Mouse (Mus musculus): ENCODE measurements at regions not wholly inside any gene's neighbourhood (a gene's known extent, or its start where the extent isn't known, plus 50 kb on each side); places are given as distances from the start of the nearest gene placed in this dataset.

DNA sequence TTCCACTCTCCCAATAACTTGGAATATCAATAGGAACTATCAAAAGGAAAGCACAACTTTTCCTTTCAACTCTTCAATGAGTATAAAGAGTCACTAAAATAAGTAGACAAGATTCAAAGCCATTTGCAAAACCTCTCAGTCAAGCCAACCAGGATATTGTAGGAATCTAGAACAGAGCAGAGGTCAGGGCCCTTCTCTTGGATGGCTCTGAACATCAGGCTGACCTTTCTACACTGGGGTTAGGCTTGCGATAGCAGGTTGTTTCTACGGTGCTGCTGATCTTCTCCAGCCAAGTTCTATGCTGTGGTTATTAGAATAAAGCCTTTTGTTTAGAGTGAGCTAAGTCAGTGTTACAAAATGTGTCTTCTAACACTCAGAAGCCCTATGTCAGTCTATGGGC lies 658.6 kb downstream of the Ofcc1 start:
- TF ChIP-seq CTCF (conservative IDR thresholded peaks at IDR 0.05; ENCODE audit: insufficient read depth, insufficient read length, low read depth, low read length): no peak
- no peak for TF ChIP-seq POLR2A (IDR thresholded peaks at IDR 0.05; ENCODE audit: low read depth, low read length)

All from kidney, adult 2 months (tissue).